Mouse (Mus musculus): Measurements from ENCODE around the gene Cdh13. TPM values are rescaled to one million over a fixed set of nuclear protein-coding genes. Genes with fewer than 3 reads are reported as not detected.
A peak's percentile ranks its signal among the peaks of the same experiment; 100 is the strongest.

Gene Cdh13
- total RNA-seq, 1 experiment from 2014 or later, result 19.8 TPM

DNA sequence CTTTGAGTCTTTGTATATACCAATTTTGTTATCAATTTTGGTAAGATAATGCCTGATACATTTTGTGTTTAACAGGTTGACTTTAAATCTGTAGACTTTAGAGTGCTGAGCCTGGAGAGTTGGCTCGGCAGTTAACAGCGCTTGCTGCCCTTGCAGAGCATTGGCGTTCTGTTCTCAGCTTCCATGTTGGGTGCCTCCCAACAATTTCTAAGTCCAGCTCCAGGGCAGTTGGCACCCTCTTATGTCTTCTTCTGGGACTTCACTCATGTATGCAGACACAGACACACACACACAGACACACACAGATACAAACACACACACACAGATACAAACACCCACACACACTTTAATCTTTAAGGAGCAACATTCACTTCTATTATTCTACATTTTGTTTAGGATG lies 672.6 kb downstream of the Cdh13 start:
- no peak for DNase-seq

DNA sequence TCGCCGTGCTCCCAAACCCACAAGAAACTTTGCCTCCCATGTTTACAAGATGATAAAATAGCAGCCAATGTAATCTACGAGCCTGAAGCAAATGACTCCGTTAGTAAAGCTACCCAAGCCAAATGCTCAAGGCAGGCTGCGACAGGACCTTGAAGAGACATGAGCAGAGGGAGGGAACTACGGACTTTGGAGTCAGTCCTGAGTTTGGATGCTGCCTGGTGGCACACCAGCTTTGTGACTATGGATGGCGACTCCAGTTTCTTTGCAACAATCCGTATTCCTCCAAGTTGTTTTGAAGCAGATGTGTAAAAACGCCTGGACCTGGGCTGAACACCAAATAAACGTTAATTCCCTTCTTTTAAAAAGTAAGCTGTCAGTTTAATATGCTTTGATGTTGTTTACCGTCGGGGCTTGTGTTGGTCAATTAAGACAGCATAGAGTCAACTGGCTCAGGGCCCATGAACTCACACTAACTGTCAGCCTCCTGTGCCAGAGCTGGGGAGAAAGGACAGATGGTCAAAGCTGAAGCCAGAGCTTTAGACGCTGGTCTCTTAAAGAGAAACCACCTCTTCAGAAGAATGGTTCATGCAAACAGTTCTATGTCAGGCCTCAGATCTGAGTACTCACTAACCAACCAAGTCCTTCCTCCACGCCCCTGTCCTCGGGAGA lies 678.5 kb downstream of the Cdh13 start:
- DNase-seq, result no peak

DNA sequence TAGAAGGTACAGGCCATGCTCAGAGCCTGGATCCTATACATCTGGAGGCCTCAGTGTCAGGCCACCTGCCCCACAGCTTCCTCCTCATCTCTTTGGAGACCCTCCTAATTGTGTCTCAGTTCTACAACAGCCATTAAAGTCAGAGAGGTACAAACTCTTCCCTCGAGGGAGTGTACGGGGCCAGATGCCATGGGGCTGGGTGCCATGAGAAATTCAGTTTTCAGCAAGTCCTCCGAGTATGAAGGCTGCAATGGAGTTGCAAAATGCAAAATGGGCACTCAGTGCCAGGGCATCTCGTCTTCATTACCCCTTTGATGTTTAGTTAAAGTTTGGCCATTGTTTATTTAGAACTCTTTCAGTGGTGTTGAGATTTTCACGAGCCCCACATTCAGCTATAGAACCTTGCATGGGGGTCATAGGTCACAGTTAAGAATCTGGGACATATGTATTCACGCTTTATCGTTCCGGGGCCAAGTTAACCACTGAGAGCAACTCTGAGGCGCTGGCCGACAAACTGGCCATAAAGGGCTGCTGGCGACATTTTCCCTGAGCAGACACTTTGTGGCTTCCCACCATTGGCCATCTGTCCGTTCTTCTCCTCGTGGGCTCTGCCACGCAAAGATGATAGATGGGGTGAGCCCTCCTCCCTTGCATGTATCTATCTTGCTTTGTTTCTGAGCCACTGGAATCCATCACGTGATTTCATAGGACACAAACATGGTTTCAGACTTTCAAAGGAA lies 681.7 kb downstream of the Cdh13 start:
- no peak for DNase-seq

DNA sequence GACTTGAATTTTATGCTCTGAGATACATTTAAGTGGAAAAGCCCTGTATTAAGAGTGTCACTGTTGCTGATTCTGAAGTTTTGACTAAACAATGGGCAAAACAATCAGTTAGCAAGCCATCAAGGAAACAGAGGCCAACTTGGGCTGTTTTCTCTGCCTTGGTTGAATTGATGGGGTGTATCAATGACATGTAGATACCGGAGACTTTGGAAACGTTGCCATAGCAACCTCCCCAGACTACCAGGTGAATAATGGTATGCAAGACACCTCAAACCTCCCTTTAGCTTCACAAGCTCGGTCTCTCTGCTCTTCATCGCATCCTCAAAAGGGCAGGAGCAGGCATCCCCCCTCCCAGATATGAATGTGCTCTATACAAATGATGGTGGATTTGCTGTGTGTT lies 685.4 kb downstream of the Cdh13 start:
- no peak for DNase-seq

DNA sequence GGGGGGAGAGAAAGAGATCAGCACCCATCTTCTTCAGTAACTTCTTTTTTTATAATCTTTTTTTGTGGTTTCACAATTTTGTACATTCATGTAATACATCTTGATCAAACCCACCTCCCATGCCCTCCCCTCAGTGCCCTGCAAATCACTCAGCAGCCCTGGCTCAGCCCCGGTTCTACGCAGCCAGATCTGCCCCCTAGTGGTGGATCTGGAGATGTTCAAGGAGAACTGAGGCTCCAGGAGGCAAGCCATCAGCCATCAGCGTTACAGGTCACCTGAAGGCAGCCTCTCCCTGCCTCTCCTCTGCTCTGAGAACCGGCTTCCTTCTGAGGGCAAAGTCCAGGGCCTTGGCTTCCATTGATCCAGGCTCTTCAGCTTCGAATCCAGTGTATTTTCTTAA lies 696.3 kb downstream of the Cdh13 start:
- DNase-seq, result peak; percentile 33

DNA sequence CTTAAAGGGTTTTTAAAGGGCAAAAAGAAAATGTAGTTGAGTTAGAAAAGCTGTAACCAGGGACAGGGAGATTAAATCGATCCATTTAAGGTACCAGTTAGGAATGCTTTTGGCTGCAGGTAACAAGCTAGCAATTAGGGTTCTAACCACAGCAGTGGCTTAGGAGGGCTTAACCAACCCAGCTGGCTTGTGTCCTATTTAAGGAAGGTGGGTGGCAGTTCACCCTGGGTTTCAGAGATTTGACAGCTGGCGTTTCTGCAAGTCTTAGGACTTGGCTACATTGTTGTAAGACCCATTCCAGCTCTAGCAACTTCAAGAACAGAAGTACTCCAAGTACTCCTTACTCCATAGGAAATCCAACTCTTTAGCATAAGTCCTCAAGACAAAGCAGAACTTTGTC lies 700.2 kb downstream of the Cdh13 start:
- DNase-seq, result no peak

DNA sequence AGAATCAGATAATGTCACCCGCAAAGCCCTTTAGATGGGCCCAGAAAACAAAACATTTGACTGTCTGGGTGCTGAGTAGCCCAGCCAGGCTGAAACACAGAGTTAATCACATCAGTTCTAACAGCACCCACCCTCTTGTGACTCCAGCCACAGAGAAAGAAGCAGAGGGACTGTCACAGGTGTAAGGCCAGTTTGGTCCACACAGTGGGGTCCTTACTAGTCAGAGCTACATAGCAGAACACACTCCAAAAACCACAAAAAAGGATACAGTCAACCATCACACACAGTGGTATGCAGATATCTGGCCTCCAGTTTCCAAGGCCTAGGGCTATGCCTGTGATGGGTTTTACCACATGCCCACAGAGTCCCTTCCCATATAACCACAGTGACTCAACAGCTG lies 703.3 kb downstream of the Cdh13 start:
- no peak for DNase-seq

DNA sequence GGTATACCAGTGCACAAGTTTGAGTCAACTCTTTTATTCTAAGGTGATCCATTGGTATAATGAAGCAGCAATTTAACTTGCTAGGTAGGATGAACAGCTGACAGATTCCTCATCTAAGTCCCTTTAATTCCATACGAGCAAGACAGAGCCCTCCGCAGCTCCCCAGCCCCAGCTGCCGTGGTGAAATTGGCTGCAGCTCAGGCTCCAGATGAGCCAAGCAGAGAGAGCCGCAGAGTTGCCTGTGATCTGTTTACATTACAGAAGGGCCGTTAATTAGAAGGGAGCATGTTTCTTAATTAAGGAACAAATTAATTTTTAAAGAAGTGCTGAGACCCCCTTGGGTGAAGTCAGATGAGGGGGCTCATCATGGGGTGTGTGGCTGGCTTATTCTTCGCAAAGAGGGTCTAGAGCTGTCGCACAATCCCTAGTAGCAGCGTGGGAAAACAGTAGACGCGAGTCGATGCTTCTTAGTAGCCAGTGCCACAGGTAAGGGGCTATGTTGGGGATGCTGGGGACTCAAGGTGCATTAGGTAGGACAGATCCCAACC lies 712.2 kb downstream of the Cdh13 start:
- DNase-seq, result no peak

DNA sequence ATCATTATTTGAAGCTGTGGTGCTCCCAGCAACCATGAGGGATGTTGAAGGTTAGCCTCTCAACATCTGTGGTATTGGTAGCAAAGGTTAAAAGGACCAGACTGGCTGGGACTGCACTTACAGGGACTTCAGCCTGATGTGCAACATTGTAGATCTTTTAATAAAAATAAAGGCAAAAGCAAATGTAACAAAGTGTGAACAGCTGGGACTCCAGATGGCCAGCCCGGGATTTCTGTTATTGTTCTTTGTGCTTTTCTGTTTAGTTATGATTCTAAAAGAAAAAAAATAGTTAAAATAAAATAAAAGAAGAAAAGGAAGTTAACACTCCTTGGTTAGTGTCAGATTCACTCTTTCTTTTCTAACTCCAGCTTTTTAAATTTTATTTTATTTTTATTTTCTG lies 717.1 kb downstream of the Cdh13 start:
- DNase-seq, result no peak

DNA sequence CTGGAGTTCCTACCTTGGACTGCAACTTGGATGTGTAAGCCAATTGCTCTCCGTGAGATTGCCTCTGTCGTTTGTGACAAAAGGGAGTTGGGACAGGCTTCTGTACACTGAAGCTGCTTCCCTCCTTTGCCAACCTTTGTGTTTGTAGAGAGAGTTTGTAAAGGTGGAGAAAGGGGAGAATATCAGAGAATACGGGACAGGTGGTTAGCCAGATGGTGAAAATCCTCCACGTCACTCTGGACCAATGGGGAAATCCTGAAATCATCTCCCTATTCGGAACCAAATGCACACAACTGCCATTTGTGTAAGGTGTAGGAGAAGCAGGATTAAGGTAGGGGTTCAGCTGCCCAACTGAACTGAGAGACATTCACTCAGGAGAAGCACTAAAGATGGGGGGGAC lies 721.3 kb downstream of the Cdh13 start:
- no peak for DNase-seq

DNA sequence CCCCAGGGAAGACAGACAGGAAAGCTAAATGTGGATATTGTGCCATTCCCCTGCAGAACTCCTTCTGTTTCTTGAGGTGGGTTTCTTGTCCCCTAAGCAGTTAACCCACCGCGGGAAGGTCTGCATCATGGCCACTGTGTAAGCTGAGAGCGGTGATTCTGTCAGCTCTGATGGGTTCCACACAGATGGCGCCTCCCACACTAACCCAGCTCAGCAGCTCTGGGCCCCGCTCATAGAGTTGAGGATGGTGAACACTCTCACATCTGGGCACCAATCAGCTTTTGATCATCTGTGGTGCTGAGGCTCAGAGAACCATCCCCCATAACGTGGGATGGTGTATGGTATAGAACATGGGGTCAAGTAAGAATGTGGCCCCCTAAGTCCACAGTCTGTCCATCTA lies 735.1 kb downstream of the Cdh13 start:
- DNase-seq, result no peak

DNA sequence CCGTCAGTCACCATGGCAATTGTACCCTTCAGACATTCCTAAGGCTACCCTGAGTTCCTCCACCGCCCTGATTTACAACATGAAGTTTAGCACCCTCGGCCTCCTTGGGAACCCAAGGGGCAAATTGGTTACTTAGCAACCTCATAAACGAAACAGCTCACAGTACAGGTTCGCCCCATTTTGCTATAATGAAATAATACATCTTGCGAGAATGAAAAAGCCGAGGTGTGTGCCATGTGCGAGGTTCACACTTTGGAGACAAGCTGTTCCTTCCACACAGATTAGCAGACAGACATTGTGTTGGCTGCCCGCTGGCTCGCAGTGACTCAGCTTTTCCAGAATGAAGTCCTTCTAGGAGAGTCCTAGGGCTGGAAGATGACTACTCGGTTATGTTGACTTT lies 737.2 kb downstream of the Cdh13 start:
- DNase-seq, result no peak

DNA sequence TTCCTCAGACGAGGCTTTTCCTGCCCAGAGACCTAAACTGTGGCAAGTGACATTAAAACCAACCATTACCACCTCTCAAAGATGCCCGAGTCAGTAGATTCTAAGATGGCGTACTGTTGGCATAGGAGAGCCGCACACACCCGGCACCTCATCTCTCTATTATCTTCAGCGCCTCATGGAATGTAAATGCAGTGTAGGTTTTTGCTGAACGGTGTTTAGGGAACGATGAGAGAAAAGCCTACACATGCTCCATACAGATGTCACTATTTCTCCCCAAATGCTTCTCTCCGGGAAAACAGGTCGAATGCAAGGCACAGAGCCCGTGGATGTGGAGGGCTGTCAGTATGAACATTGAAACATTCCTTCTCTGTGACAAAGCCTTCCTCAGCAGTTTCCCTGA lies 737.9 kb downstream of the Cdh13 start:
- no peak for DNase-seq

DNA sequence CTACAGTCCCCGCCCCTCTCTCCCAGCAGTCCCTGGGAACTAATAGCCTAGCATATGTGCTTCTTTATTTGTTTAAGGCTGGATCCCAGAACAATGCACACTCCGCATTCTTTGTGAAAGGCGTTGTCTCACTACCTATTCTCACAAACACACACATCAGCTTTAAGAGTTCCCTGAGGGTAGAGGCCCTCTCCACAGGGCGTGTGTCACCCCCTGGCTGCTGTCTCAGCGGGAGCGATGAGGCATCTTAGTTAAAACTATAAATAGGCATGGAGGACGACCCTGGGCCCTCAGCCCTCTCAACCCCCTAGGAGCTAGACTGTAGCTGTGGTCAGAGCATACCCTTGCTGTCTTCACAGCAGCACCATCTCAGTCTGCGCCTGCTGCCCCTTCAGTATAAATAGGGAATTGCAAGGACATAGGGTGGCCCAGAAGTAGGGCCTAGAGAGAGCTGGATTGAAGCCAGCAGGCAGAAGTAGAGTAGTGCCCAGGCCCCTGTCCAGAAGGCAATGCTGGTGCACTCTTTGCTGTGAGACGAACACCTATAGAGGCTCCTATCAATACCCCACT lies 738.9 kb downstream of the Cdh13 start:
- DNase-seq, result no peak

DNA sequence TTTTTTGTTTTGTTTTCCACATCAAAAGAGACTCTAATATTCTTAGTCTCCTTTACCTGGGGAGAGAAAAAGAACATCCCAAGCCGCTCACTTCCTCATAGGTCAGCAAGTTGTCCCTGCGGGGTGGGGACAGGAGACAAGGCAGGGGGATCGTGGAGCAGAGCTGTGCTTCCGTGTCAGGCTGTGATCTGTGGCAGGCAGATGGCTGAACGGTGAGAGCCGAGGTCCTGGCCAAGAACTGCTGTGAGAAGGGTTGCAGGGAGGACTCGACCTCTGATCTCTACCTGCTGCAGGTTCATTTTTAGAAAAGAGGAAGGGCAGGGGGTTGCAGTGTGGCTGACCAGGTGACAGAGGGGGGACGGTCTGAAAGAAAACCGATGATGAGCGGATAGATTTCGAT lies 749.9 kb downstream of the Cdh13 start:
- no peak for DNase-seq

DNA sequence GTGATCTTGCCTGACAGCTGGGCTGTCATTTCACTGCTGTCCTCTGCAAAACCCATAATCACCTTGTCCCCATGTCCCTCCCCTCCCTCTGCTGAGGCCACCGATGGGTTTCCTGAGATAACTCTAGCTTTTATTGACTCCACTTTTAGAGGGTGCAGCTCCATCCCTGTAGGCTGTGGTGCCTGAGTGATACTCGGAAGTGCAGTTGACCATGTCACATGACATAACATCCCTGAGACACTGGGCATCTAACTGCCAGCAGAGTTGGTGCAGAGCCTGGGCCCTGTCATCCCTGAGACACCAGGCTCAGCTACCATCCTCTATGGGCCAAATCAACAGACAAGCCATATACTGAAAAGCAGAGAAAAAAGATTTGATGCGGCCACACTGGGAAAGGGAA lies 750.5 kb downstream of the Cdh13 start:
- no peak for DNase-seq

DNA sequence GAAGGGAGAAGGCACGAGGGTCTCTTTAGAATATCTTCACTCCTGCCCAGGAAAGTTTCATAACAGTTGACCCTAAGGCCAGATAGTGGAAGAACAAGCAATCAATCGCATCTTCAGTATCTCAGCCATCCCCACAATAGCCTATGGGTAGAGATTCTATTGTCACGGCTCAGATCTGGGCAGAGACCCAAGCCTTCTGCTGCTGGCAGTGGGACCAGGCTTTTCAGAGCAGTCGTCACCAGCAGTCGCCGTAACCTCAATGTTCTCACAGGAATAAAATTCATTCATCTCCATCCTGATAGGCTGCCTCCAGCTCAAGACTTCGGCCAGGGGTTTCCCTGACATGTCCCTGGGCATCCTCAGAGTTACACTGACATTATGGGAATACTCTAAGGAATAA lies 751.6 kb downstream of the Cdh13 start:
- DNase-seq, result no peak

DNA sequence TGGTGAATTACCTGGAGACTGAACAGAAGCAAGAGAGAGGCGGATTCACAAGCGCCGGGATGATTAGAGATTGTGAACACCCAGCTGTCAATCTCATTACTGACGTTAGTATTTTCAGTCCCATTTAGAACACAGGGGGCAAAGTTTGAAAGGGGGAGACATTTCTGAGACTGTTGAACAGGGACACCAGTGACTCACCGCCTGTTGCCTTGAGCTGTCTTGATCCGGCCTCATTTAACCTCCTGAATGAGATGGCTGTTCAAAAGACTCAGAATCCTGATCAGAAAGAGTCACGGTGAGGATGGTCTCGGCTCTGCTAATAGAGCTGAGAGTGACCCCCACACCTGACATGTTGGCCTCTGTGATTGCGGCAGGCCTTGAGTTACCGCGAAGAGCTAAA lies 754.0 kb downstream of the Cdh13 start:
- DNase-seq, result peak; percentile 14

DNA sequence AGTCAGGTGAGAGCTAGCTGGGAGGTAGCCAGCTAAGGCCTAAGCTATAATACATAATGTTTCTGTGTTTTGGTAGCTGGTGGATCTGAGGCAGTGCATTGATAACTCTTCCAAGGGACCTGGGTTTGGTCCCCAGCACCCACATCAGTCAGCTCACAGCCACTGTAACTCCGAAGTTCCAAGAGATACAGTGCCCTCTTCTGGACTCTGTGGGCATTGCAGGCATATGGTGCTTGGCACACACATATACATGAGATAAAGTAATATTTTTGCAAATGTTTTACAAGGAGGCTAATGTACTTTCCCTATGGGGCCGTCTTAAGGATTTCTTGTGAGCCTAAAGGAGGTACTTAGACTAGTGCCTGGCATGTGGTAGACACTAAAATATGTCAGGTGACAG lies 755.8 kb downstream of the Cdh13 start:
- DNase-seq, result no peak

DNA sequence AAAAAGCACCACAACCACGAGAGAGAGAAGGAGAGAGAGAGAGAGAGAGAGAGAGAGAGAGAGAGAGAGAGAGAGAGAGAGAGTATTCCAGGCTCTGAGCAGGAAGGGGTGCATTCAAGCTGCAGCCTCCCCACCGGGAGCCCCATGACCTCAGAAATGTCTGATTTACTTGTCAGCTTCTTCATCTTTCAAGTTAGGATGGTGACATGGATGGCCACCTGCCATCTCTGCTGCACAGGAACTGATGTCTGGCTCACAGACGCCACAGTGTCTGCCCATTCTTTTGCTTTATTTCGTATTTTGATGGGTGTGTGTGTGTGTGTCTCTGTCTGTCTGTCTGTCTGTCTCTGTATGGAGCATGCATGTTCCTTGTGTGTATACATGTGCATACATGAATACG lies 774.3 kb downstream of the Cdh13 start:
- peak; percentile 22 for DNase-seq

DNA sequence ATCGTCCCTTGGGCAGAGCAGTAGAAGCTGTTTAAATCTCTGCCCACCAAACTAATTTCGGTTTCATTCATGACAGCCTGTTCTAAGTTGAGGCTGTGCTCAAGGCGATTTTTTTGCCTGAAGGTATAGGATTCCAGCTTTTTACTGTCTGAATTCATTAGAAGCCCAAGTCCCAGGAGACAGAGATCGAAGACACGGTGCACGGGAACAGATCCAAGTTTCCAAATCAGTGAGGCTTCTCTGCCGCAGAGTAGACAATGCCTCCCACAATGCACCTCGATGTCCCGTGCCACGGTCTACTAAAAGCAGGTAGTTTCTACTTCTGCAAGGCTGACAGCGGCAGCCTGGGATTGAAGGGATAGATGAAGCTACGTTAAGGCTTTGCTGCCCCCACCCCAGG lies 778.1 kb downstream of the Cdh13 start:
- DNase-seq, result no peak

DNA sequence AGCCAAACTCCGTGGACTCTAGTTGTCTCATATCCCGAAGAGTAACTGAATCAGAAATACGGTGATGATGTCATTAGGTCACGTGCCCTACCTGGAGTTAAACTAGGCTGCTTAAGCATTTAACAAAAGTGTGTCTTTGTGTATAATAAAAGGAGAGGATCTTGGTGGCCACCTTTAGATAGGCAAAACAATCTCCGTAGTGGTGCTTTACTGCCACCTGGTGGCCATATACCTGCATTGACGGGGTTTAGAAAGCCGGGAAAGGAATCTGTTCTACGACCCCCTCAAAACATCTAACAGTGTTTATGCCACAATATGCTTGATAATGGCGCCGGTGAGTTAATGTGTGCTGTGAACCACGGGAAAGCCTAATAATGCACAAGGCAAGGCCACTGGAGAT lies 781.0 kb downstream of the Cdh13 start:
- DNase-seq, result peak; percentile 60

DNA sequence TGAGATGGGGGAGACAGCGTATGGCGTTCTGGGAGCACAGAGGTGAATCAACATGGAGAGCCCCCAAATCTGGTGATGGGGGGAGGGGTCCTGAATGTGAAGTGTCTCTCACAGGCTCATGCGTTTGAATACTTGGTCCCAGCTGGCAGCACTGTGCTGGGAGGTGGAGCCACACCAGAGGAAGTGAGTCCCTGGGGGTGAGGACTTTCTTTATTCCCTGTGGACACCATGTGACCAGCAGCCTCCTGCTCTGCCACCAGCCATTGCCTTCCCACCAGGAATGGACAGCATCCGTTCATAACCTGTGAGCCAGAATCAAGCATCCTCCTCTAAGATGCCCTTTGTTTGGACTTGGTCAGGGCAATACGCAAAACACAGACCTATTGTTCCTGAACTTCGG lies 788.8 kb downstream of the Cdh13 start:
- DNase-seq, result no peak

DNA sequence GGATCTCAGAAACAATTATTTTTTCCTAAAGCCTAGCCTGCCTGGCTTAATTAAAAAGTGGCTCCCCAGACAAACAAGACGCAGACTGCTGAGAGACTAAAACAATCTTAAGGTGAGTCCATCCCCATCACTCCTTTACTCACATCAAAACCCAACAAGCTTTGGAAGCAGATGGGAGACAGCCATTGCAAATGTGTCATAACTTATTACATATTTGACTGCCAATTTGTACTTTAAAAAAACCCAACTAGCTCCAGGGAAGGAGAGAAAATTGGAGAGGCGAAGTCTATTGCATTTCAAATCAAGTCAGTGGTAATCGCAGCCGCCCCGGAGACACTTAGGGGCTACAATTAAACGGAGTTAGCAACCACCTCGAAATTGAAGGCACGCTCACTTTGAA lies 801.5 kb downstream of the Cdh13 start:
- DNase-seq, result no peak
